Mouse (Mus musculus): ENCODE measurements around the gene Emp3. TPM values are rescaled to one million over a fixed set of nuclear protein-coding genes. Genes with fewer than 3 reads are reported as not detected.
"Not testable (repeated sequence)": the region's sequence is repeated elsewhere in the genome, so short reads cannot be mapped to it uniquely, and the experiment has no call there.

The Emp3 gene
- 176 and 453 TPM in 2 replicates for polyA plus RNA-seq (2012; ENCODE audit: insufficient read depth, low replicate concordance)

- Histone ChIP-seq H3K27me3 (replicated peaks) (no peaks in the 10 kb centered on the region), H3K4me1 (peaks cover 81% of the 10 kb centered on the region), H3K36me3 (replicated peaks; ENCODE audit: low read length) (peaks cover 38% of the 10 kb centered on the region), H3K4me3 (replicated peaks) (peak within 1 kb of the TSS; percentile 93), H3K9me3 (peaks cover 9% of the 10 kb centered on the region)
- no peak for TF ChIP-seq FLI1 (IDR thresholded peaks at IDR 0.05; ENCODE audit: low read length)
Observed at GRCm38 (mm10) chr7:45921242-45921621, at the start of gene Emp3. Gene Emp3 (minus strand): TSS chr7:45921404.

GRCm38 (mm10) chr7:45956611-45957010, 35.4 kb upstream of the Emp3 start:
- Histone ChIP-seq H3K27me3 (replicated peaks) (peaks cover 24% of the 10 kb centered on the region), H3K4me1 (no peaks in the 10 kb centered on the region), H3K4me3 (replicated peaks) (no peak overlapping the region), H3K9me3 (peaks cover 10% of the 10 kb centered on the region), H3K36me3 (replicated peaks; ENCODE audit: low read length) (no peaks in the 10 kb centered on the region)
- no peak for TF ChIP-seq GATA1 (IDR thresholded peaks at IDR 0.05; ENCODE audit: borderline replicate concordance, low read length)
- TF ChIP-seq FLI1 (IDR thresholded peaks at IDR 0.05; ENCODE audit: low read length), result no peak

GRCm38 (mm10) chr7:45949061-45949460, 27.9 kb upstream of the Emp3 start:
- H3K4me1 ChIP-seq, result no peaks in the 10 kb centered on the region; the same call in 1 of the 2 replicates
- peaks cover 10% of the 10 kb centered on the region for H3K9me3 ChIP-seq
- no peak overlapping the region for H3K4me3 ChIP-seq (replicated peaks)
- peaks cover 37% of the 10 kb centered on the region for H3K27me3 ChIP-seq (replicated peaks)
- H3K36me3 ChIP-seq (replicated peaks; ENCODE audit: low read length), result no peaks in the 10 kb centered on the region
- no peak for TF ChIP-seq FLI1 (IDR thresholded peaks at IDR 0.05; ENCODE audit: low read length)
- TF ChIP-seq GATA1 (IDR thresholded peaks at IDR 0.05; ENCODE audit: borderline replicate concordance, low read length), result no peak

- not testable (repeated sequence) for H3K9me3 ChIP-seq; H3K36me3 ChIP-seq (replicated peaks; ENCODE audit: low read length); H3K4me3 ChIP-seq (replicated peaks); H3K4me1 ChIP-seq
- peaks cover 55% of the 10 kb centered on the region for H3K27me3 ChIP-seq (replicated peaks)
Observed at GRCm38 (mm10) chr7:45943280-45943679, 22.1 kb upstream of the Emp3 start.

GRCm38 (mm10) chr7:45941986-45942385, 20.8 kb upstream of the Emp3 start:
- no peak for TF ChIP-seq FLI1 (IDR thresholded peaks at IDR 0.05; ENCODE audit: low read length)
- no peak for TF ChIP-seq GATA1 (IDR thresholded peaks at IDR 0.05; ENCODE audit: borderline replicate concordance, low read length)
- H3K27me3 ChIP-seq (replicated peaks), result peaks cover 48% of the 10 kb centered on the region

GRCm38 (mm10) chr7:45939836-45940235, 18.6 kb upstream of the Emp3 start:
- Histone ChIP-seq H3K4me3 (replicated peaks) (no peak overlapping the region), H3K9me3 (no peaks in the 10 kb centered on the region), H3K27me3 (replicated peaks) (peaks cover 48% of the 10 kb centered on the region), H3K4me1 (peaks cover 9% of the 10 kb centered on the region; the same call in 1 of the 2 replicates), H3K36me3 (replicated peaks; ENCODE audit: low read length) (no peaks in the 10 kb centered on the region)
- TF ChIP-seq GATA1 (IDR thresholded peaks at IDR 0.05; ENCODE audit: borderline replicate concordance, low read length) (no peak), FLI1 (IDR thresholded peaks at IDR 0.05; ENCODE audit: low read length) (no peak)

More at GRCm38 (mm10) chr7:45941986-45942385, 20.8 kb upstream of the Emp3 start:
- no peaks in the 10 kb centered on the region for H3K36me3 ChIP-seq (replicated peaks; ENCODE audit: low read length)
- no peak overlapping the region for H3K4me3 ChIP-seq (replicated peaks)
- peaks cover 4% of the 10 kb centered on the region for H3K9me3 ChIP-seq
- H3K4me1 ChIP-seq, result peaks cover 9% of the 10 kb centered on the region

- TF ChIP-seq GATA1 (IDR thresholded peaks at IDR 0.05; ENCODE audit: borderline replicate concordance, low read length) (no peak), FLI1 (IDR thresholded peaks at IDR 0.05; ENCODE audit: low read length) (no peak)
- Histone ChIP-seq H3K36me3 (replicated peaks; ENCODE audit: low read length) (peaks cover 2% of the 10 kb centered on the region), H3K27me3 (replicated peaks) (peaks cover 23% of the 10 kb centered on the region), H3K4me3 (replicated peaks) (no peak overlapping the region), H3K4me1 (no peaks in the 10 kb centered on the region), H3K9me3 (peaks cover 19% of the 10 kb centered on the region)
Observed at GRCm38 (mm10) chr7:45935114-45935513, 13.9 kb upstream of the Emp3 start.

GRCm38 (mm10) chr7:45933766-45934165, 12.6 kb upstream of the Emp3 start:
- not testable (repeated sequence) for H3K4me1 ChIP-seq; H3K36me3 ChIP-seq (replicated peaks; ENCODE audit: low read length); H3K4me3 ChIP-seq (replicated peaks)
- peaks cover 19% of the 10 kb centered on the region for H3K9me3 ChIP-seq
- H3K27me3 ChIP-seq (replicated peaks), result peaks cover 12% of the 10 kb centered on the region

GRCm38 (mm10) chr7:45929688-45930087, 8.5 kb upstream of the Emp3 start:
- TF ChIP-seq FLI1 (IDR thresholded peaks at IDR 0.05; ENCODE audit: low read length) (no peak), GATA1 (IDR thresholded peaks at IDR 0.05; ENCODE audit: borderline replicate concordance, low read length) (no peak)
- peaks cover 1% of the 10 kb centered on the region; the same call in 1 of the 2 replicates for H3K4me1 ChIP-seq
- no peaks in the 10 kb centered on the region for H3K27me3 ChIP-seq (replicated peaks)

GRCm38 (mm10) chr7:45928626-45929295, 7.6 kb upstream of the Emp3 start:
- Histone ChIP-seq H3K4me1 (peaks cover 11% of the 10 kb centered on the region), H3K9me3 (peaks cover 44% of the 10 kb centered on the region), H3K27me3 (replicated peaks) (no peaks in the 10 kb centered on the region), H3K36me3 (replicated peaks; ENCODE audit: low read length) (peaks cover 12% of the 10 kb centered on the region), H3K4me3 (replicated peaks) (no peak overlapping the region)
- TF ChIP-seq GATA1 (IDR thresholded peaks at IDR 0.05; ENCODE audit: borderline replicate concordance, low read length) (no peak), FLI1 (IDR thresholded peaks at IDR 0.05; ENCODE audit: low read length) (no peak)

More at GRCm38 (mm10) chr7:45929688-45930087, 8.5 kb upstream of the Emp3 start:
- Histone ChIP-seq H3K4me3 (replicated peaks) (no peak overlapping the region), H3K36me3 (replicated peaks; ENCODE audit: low read length) (peaks cover 12% of the 10 kb centered on the region), H3K9me3 (peaks cover 44% of the 10 kb centered on the region)

GRCm38 (mm10) chr7:45924429-45924816, 3.2 kb upstream of the Emp3 start:
- peaks cover 17% of the 10 kb centered on the region for H3K36me3 ChIP-seq (replicated peaks; ENCODE audit: low read length)
- H3K4me3 ChIP-seq (replicated peaks), result peak overlapping the region; percentile 93
- TF ChIP-seq FLI1 (IDR thresholded peaks at IDR 0.05; ENCODE audit: low read length) (no peak), GATA1 (IDR thresholded peaks at IDR 0.05; ENCODE audit: borderline replicate concordance, low read length) (no peak)
- peaks cover 26% of the 10 kb centered on the region for H3K9me3 ChIP-seq
- no peaks in the 10 kb centered on the region for H3K27me3 ChIP-seq (replicated peaks)
- peaks cover 54% of the 10 kb centered on the region for H3K4me1 ChIP-seq

All from megakaryocyte, embryonic 14.5 days (primary cell).